Mouse (Mus musculus) heart, embryonic 10.5 days (tissue): ENCODE data around the gene Tubal3. TPM values are rescaled to one million over a fixed set of nuclear protein-coding genes. Genes with fewer than 3 reads are reported as not detected.
A peak's percentile ranks its signal among the peaks of the same experiment; 100 is the strongest.
"Not testable (repeated sequence)": the region's sequence is repeated elsewhere in the genome, so short reads cannot be mapped to it uniquely, and the experiment has no call there.

Source experiments
- DNase-seq: peaks from one replicate; pipeline ENCODE4 v3.0.0-alpha.2; 2017; ENCODE audit warnings: low spot score
- H3K27ac ChIP-seq: fragments of 300-500 bp; sonication (generic); 2 replicates; pipeline ENCODE4 v1.5.1; 2016; ENCODE audit warnings: mild to moderate bottlenecking
- H3K27me3 ChIP-seq: fragments of 300-500 bp; sonication (generic); 2 replicates; pipeline ENCODE4 v1.6.1; 2016; ENCODE audit warnings: mild to moderate bottlenecking; ENCODE audit not compliant: poor library complexity, insufficient read depth, severe bottlenecking
- H3K36me3 ChIP-seq: fragments of 300-500 bp; sonication (generic); 2 replicates; pipeline ENCODE4 v1.6.1; 2016; ENCODE audit warnings: mild to moderate bottlenecking, moderate library complexity
- H3K4me1 ChIP-seq: fragments of 300-500 bp; sonication (generic); 2 replicates; pipeline ENCODE4 v1.6.1; 2016; ENCODE audit warnings: mild to moderate bottlenecking
- H3K4me3 ChIP-seq: fragments of 300-500 bp; sonication (generic); 2 replicates; pipeline ENCODE4 v1.5.1; 2016; ENCODE audit warnings: mild to moderate bottlenecking, moderate library complexity
- H3K9me3 ChIP-seq: fragments of 300-500 bp; sonication (generic); 2 replicates; pipeline ENCODE4 v1.6.1; 2016; ENCODE audit warnings: mild to moderate bottlenecking, moderate library complexity
- WGBS: fragments of 180-500 bp; shearing (Covaris S2); methylation state at CpG from one replicate; pipeline ENCODE4 v1.1.7; 2016; 5-methylcytosine and 5-hydroxymethylcytosine counted together
- polyA plus RNA-seq: library from polyadenylated mRNA; unstranded; fragments of >200 nt; fragmentation: Nextera tagmentation; extraction: Ambion mirVana; gene quantifications from 2 replicates; pipeline ENCODE4 v1.2.1, GENCODE M21; 2016

Tubal3 gene
- polyA plus RNA-seq, 1 experiment from 2014 or later: not detected

GRCm38 (mm10) chr13:3895397-3895980 lies 22.6 kb upstream of the Tubal3 start:
- Histone ChIP-seq H3K4me3 (no peak overlapping the region), H3K27ac (no peak overlapping the region), H3K36me3 (peaks cover 9% of the 10 kb centered on the region), H3K9me3 (no peaks in the 10 kb centered on the region), H3K27me3 (no peaks in the 10 kb centered on the region), H3K4me1 (peaks cover 20% of the 10 kb centered on the region; the same call in 1 of the 2 replicates)
- WGBS: 79% methylated on average over 8 of the region's 8 CpGs
- DNase-seq: peak; percentile 63

GRCm38 (mm10) chr13:3896032-3896431 lies 22.0 kb upstream of the Tubal3 start:
- H3K27ac ChIP-seq: no peak overlapping the region
- no peaks in the 10 kb centered on the region for H3K9me3 ChIP-seq
- peak; percentile 71 for DNase-seq
- H3K4me1 ChIP-seq: peaks cover 20% of the 10 kb centered on the region; the same call in 1 of the 2 replicates
- H3K4me3 ChIP-seq: no peak overlapping the region
- H3K27me3 ChIP-seq: no peaks in the 10 kb centered on the region
- H3K36me3 ChIP-seq: peaks cover 9% of the 10 kb centered on the region
- 82% methylated on average over 6 of the region's 6 CpGs for WGBS

- Histone ChIP-seq H3K36me3 (peaks cover 9% of the 10 kb centered on the region), H3K4me1 (0 out of 2 replicates have a peak, but pooled peaks cover 14% of the 10 kb centered on the region), H3K27me3 (no peaks in the 10 kb centered on the region), H3K27ac (no peak overlapping the region), H3K9me3 (no peaks in the 10 kb centered on the region), H3K4me3 (no peak overlapping the region)
- 39% methylated on average over 5 of the region's 5 CpGs for WGBS
- DNase-seq: no peak
These were observed 21.2 kb upstream of the Tubal3 start for GRCm38 (mm10) chr13:3896913-3897312.

GRCm38 (mm10) chr13:3898202-3898601 lies 19.9 kb upstream of the Tubal3 start:
- H3K4me3 ChIP-seq, H3K9me3 ChIP-seq, H3K27me3 ChIP-seq, H3K27ac ChIP-seq, H3K36me3 ChIP-seq, DNase-seq: not testable (repeated sequence)
- WGBS: 85% methylated on average over 5 of the region's 5 CpGs
- 0 out of 2 replicates have a peak, but pooled peaks cover 12% of the 10 kb centered on the region for H3K4me1 ChIP-seq

- peaks cover 12% of the 10 kb centered on the region for H3K36me3 ChIP-seq
- H3K27ac ChIP-seq: no peak overlapping the region
- no peaks in the 10 kb centered on the region for H3K27me3 ChIP-seq
- H3K4me1 ChIP-seq: 0 out of 2 replicates have a peak, but pooled peaks cover 5% of the 10 kb centered on the region
- WGBS: 92% methylated on average over 9 of the region's 9 CpGs
- DNase-seq: no peak
- H3K4me3 ChIP-seq: no peak overlapping the region
- no peaks in the 10 kb centered on the region for H3K9me3 ChIP-seq
These were observed 18.8 kb upstream of the Tubal3 start for GRCm38 (mm10) chr13:3899301-3899700.

GRCm38 (mm10) chr13:3907151-3907696 lies 10.8 kb upstream of the Tubal3 start:
- no peak for DNase-seq
- H3K9me3 ChIP-seq: no peaks in the 10 kb centered on the region
- no peak overlapping the region for H3K27ac ChIP-seq
- H3K27me3 ChIP-seq: no peaks in the 10 kb centered on the region
- no peak overlapping the region for H3K4me3 ChIP-seq
- WGBS: 60% methylated on average over 6 of the region's 6 CpGs
- H3K4me1 ChIP-seq: no peaks in the 10 kb centered on the region
- peaks cover 31% of the 10 kb centered on the region for H3K36me3 ChIP-seq

- no peak overlapping the region for H3K27ac ChIP-seq
- no peak overlapping the region for H3K4me3 ChIP-seq
- DNase-seq: no peak
- WGBS: 63% methylated on average over 4 of the region's 4 CpGs
- no peaks in the 10 kb centered on the region for H3K27me3 ChIP-seq
- peaks cover 38% of the 10 kb centered on the region for H3K36me3 ChIP-seq
- H3K9me3 ChIP-seq: no peaks in the 10 kb centered on the region
- no peaks in the 10 kb centered on the region for H3K4me1 ChIP-seq
These were observed 9.8 kb upstream of the Tubal3 start for GRCm38 (mm10) chr13:3908262-3908661.

- peaks cover 42% of the 10 kb centered on the region for H3K36me3 ChIP-seq
These were observed 7.7 kb upstream of the Tubal3 start for GRCm38 (mm10) chr13:3910356-3910755.

GRCm38 (mm10) chr13:3913504-3913903 lies 4.6 kb upstream of the Tubal3 start:
- 44% methylated on average over 4 of the region's 4 CpGs for WGBS
- no peak overlapping the region for H3K4me3 ChIP-seq
- no peaks in the 10 kb centered on the region for H3K9me3 ChIP-seq
- no peak overlapping the region for H3K27ac ChIP-seq
- H3K27me3 ChIP-seq: no peaks in the 10 kb centered on the region
- H3K36me3 ChIP-seq: peaks cover 43% of the 10 kb centered on the region
- peaks cover 8% of the 10 kb centered on the region; the same call in 1 of the 2 replicates for H3K4me1 ChIP-seq
- DNase-seq: no peak

More at GRCm38 (mm10) chr13:3910356-3910755, 7.7 kb upstream of the Tubal3 start:
- Histone ChIP-seq H3K27ac (no peak overlapping the region), H3K9me3 (no peaks in the 10 kb centered on the region), H3K4me1 (no peaks in the 10 kb centered on the region), H3K27me3 (no peaks in the 10 kb centered on the region), H3K4me3 (no peak overlapping the region)
- 85% methylated on average over 5 of the region's 5 CpGs for WGBS
- no peak for DNase-seq

GRCm38 (mm10) chr13:3924483-3924882 lies 6.4 kb downstream of the Tubal3 start:
- H3K4me1 ChIP-seq: no peaks in the 10 kb centered on the region
- H3K27ac ChIP-seq: no peak overlapping the region
- H3K27me3 ChIP-seq: no peaks in the 10 kb centered on the region
- no peak for DNase-seq
- no peaks in the 10 kb centered on the region for H3K9me3 ChIP-seq
- H3K36me3 ChIP-seq: no peaks in the 10 kb centered on the region
- 69% methylated on average over 5 of the region's 5 CpGs for WGBS
- no peak overlapping the region for H3K4me3 ChIP-seq

GRCm38 (mm10) chr13:3925632-3926031 lies 7.6 kb downstream of the Tubal3 start:
- Histone ChIP-seq H3K9me3 (no peaks in the 10 kb centered on the region), H3K27me3 (no peaks in the 10 kb centered on the region), H3K4me3 (no peak overlapping the region), H3K27ac (no peak overlapping the region), H3K4me1 (no peaks in the 10 kb centered on the region), H3K36me3 (no peaks in the 10 kb centered on the region)
- DNase-seq: no peak
- 79% methylated on average over 6 of the region's 6 CpGs for WGBS

GRCm38 (mm10) chr13:3926046-3926445 lies 8.0 kb downstream of the Tubal3 start:
- DNase-seq: no peak
- 76% methylated on average over 6 of the region's 6 CpGs for WGBS
- Histone ChIP-seq H3K27ac (no peak overlapping the region), H3K27me3 (no peaks in the 10 kb centered on the region), H3K4me3 (no peak overlapping the region), H3K4me1 (no peaks in the 10 kb centered on the region), H3K36me3 (no peaks in the 10 kb centered on the region), H3K9me3 (no peaks in the 10 kb centered on the region)

GRCm38 (mm10) chr13:3944699-3945098 lies 26.6 kb downstream of the Tubal3 start:
- no peak overlapping the region for H3K27ac ChIP-seq
- 78% methylated on average over 7 of the region's 7 CpGs for WGBS
- H3K27me3 ChIP-seq: no peaks in the 10 kb centered on the region
- no peak for DNase-seq
- H3K9me3 ChIP-seq: no peaks in the 10 kb centered on the region
- H3K36me3 ChIP-seq: no peaks in the 10 kb centered on the region
- no peaks in the 10 kb centered on the region for H3K4me1 ChIP-seq
- no peak overlapping the region for H3K4me3 ChIP-seq
